Mouse (Mus musculus) CH12.LX (cell line): ENCODE data around the gene Tnrc6b.

Experiments
- EP300 ChIP-seq: IDR thresholded peaks from 2 replicates; pipeline ENCODE4 v1.6.1; 2011; ENCODE audit warnings: low read length, improper control_type of control experiment
- GABPA ChIP-seq: IDR thresholded peaks from 2 replicates; pipeline ENCODE4 v1.6.1; 2012; ENCODE audit warnings: low read depth, low read length, improper control_type of control experiment, inconsistent platforms; ENCODE audit not compliant: insufficient replicate concordance
- KAT2A ChIP-seq: IDR thresholded peaks from 2 replicates; pipeline ENCODE4 v1.6.1; 2012; ENCODE audit warnings: low read length, improper control_type of control experiment, inconsistent platforms; ENCODE audit not compliant: insufficient replicate concordance
- MAX ChIP-seq: IDR thresholded peaks from 2 replicates; pipeline ENCODE4 v1.6.1; 2011; ENCODE audit warnings: low read length, improper control_type of control experiment

DNA sequence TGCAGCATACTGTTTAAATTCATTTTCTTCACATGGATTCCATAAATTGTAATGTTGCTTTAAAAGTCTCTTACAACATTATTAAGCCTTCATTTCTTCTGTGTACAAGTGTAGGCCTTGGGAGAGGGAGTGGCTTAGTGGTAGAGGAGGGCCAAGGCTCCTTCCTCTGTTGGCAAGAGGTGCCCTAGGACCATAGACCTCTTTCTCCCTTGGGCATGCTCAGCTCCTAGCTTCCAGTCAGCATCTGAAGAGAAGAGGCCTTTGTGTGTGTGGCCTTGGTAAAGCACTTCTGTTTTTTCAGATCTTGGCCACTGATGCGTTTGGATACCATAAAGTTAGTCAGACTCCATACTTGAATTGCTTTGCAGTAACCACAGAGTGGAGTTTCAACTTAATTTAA lies 133.1 kb downstream of the Tnrc6b start:
- no peak for TF ChIP-seq EP300
- TF ChIP-seq MAX = no peak
- TF ChIP-seq GABPA = no peak
- TF ChIP-seq KAT2A = no peak
